In the genomic region with DNA sequence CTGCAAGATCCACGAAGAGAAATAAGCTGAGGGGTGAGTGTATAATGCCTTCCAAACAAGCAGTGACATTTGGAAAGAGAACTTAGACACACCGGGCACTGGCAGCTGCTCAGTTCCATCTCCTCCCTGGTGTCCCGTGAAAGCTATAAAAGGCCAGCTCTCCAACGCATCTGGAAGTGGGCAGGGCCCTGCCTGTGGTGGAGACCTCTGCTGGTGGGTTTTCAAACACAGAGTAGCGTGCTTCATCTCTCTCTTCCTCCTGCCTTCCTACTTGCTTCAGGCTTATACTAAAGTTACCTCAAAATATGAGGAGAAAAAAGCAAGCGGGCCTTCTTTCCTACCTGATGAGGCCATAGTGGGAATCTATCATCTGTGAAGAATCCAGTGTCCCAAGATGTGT, we compare ENCODE assay signal across 8 mouse cellular contexts.
DNase-seq lines count a peak whose midpoint lies in the region; ATAC-seq and TF ChIP-seq lines count a peak whose summit lies in the region.

No protein-coding gene starts in this region.

- TF ChIP-seq POLR2A in CH12.LX (IDR thresholded peaks at IDR 0.05; ENCODE audit: low read depth, low read length): no peak

- H3K9ac ChIP-seq in hindbrain, embryonic 13.5 days: 0 out of 2 replicates have a peak overlapping the region, but pooled peaks have one; percentile 8
- no peak overlapping the region for H3K9ac ChIP-seq in hindbrain, embryonic 14.5 days
- H3K9ac ChIP-seq in CH12.LX (ENCODE audit: insufficient read depth, low read depth): no peak overlapping the region; the same call in 1 of the 2 replicates

- no peak overlapping the region for H3K27ac ChIP-seq in hindbrain, embryonic 13.5 days
- no peak overlapping the region for H3K27ac ChIP-seq in hindbrain, embryonic 14.5 days
- no peak overlapping the region for H3K27ac ChIP-seq in CH12.LX (ENCODE audit: insufficient read depth, low read depth)

- in situ Hi-C loops in CH12.LX (cut with MboI; ENCODE audit: low pct_ligation_motif_present, low pct_unique_long_range_greater_than_20kb, low sequenced_read_pairs): loop anchor here (10.0 kb wide), 1 partner anchor 224 kb away; no protein-coding TSS in a partner anchor

- H3K27me3 ChIP-seq in hindbrain, embryonic 13.5 days: no peaks in the 10 kb centered on the region
- H3K27me3 ChIP-seq in hindbrain, embryonic 14.5 days (ENCODE audit: control insufficient read depth, insufficient read depth, low read length): no peaks in the 10 kb centered on the region
- no peaks in the 10 kb centered on the region for H3K27me3 ChIP-seq in CH12.LX (replicated peaks)

- dilution Hi-C loops in CH12.LX (cut with MboI; ENCODE audit: extremely low pct_ligation_motif_present, extremely low pct_unique_long_range_greater_than_20kb, low sequenced_read_pairs): no loop called here

- TF ChIP-seq RAD21 in CH12.LX (IDR thresholded peaks at IDR 0.05; ENCODE audit: low read depth, low read length): peak; percentile 40

- DNase-seq in hindbrain, embryonic 14.5 days (ENCODE audit: low spot score): no peak
- peak; percentile 41 for DNase-seq in CH12.LX (ENCODE audit: extremely low read depth)
- peak; percentile 49 for DNase-seq in embryo, embryonic 10.5 days (ENCODE audit: low spot score)
- DNase-seq in frontal cortex, postnatal 25 days (ENCODE audit: low spot score in 2 of 2): no peak
- DNase-seq in layer of hippocampus, postnatal 14 days (ENCODE audit: low spot score in 2 of 2): no peak

- no peaks in the 10 kb centered on the region for H3K79me2 ChIP-seq in CH12.LX (replicated peaks; ENCODE audit: control insufficient read depth, extremely low read depth, insufficient read depth, poor library complexity, severe bottlenecking)

- peaks cover 10% of the 10 kb centered on the region for H3K4me1 ChIP-seq in hindbrain, embryonic 13.5 days (replicated peaks)
- no peaks in the 10 kb centered on the region for H3K4me1 ChIP-seq in hindbrain, embryonic 14.5 days (replicated peaks; ENCODE audit: control insufficient read depth, insufficient read depth, low read length)
- peaks cover 0 to 5% of the 10 kb centered on the region in 2 experiments; a peak in 3 of 4 replicates for H3K4me1 ChIP-seq in CH12.LX (ENCODE audit: control insufficient read depth in 1 of 2, insufficient read depth in 2 of 2)

- no peak for ATAC-seq in hindbrain, embryonic 13.5 days (ENCODE audit: low FRiP score)
- no peak for ATAC-seq in hindbrain, embryonic 14.5 days (ENCODE audit: low FRiP score)
- peak; percentile 51 to 74; a peak in 3 of 4 replicates for ATAC-seq in hematopoietic stem cell, adult 5-6 weeks (replicated peaks in 1 of 2; ENCODE audit: insufficient read depth in 1 of 2, low FRiP score in 2 of 2, low TSS enrichment in 1 of 2, low read depth in 1 of 2, poor library complexity in 2 of 2, severe bottlenecking in 2 of 2)
- ATAC-seq in megakaryocyte-erythroid progenitor cell, adult 5-6 weeks (replicated peaks; ENCODE audit: low FRiP score, low TSS enrichment, poor library complexity, severe bottlenecking): peak; percentile 77

- no peak overlapping the region for H3K4me3 ChIP-seq in hindbrain, embryonic 13.5 days
- H3K4me3 ChIP-seq in hindbrain, embryonic 14.5 days (replicated peaks; ENCODE audit: low read length): no peak overlapping the region
- no peak overlapping the region for H3K4me3 ChIP-seq in CH12.LX (replicated peaks in 1 of 3; ENCODE audit: low read depth in 2 of 3, low read length in 2 of 3, poor library complexity in 1 of 3)

- H3K9me3 ChIP-seq in hindbrain, embryonic 13.5 days: no peaks in the 10 kb centered on the region
- H3K9me3 ChIP-seq in hindbrain, embryonic 14.5 days (ENCODE audit: control insufficient read depth, low read length): no peaks in the 10 kb centered on the region
- no peaks in the 10 kb centered on the region for H3K9me3 ChIP-seq in CH12.LX (replicated peaks; ENCODE audit: low read length)

- TF ChIP-seq CTCF in CH12.LX (conservative IDR thresholded peaks at IDR 0.05 in 1 of 2, IDR thresholded peaks at IDR 0.05 in 1 of 2; ENCODE audit: low read depth in 2 of 2, low read length in 2 of 2): peak; percentile 40 to 80; a peak in 3 of 4 replicates

- H3K36me3 ChIP-seq in hindbrain, embryonic 13.5 days: no peaks in the 10 kb centered on the region
- H3K36me3 ChIP-seq in hindbrain, embryonic 14.5 days (replicated peaks; ENCODE audit: control insufficient read depth, insufficient read depth): no peaks in the 10 kb centered on the region
- no peaks in the 10 kb centered on the region for H3K36me3 ChIP-seq in CH12.LX (replicated peaks in 1 of 2; ENCODE audit: control insufficient read depth in 1 of 2, insufficient read depth in 1 of 2, low read length in 1 of 2)

- TF ChIP-seq EP300 in CH12.LX (IDR thresholded peaks at IDR 0.05; ENCODE audit: low read length): no peak

- H3K4me2 ChIP-seq in hindbrain, embryonic 13.5 days: no peak overlapping the region
- H3K4me2 ChIP-seq in hindbrain, embryonic 14.5 days (replicated peaks): no peak overlapping the region
- peak overlapping the region; percentile 46 for H3K4me2 ChIP-seq in CH12.LX (ENCODE audit: insufficient read depth, low read depth, poor library complexity, severe bottlenecking)

- WGBS in hindbrain, embryonic 13.5 days: 42% methylated on average over 6 of the region's 6 CpGs
- 44% methylated on average over 6 of the region's 6 CpGs for WGBS in hindbrain, embryonic 14.5 days

TF ChIP-seq in CH12.LX, 34 proteins besides CTCF, POLR2A, EP300 and RAD21:
- TF ChIP-seq SMC3 (IDR thresholded peaks at IDR 0.05; ENCODE audit: low read depth, low read length): peak; percentile 83
- no peak for TF ChIP-seq GABPA (IDR thresholded peaks at IDR 0.05; ENCODE audit: insufficient replicate concordance, low read depth, low read length)
- TF ChIP-seq JUND (conservative IDR thresholded peaks at IDR 0.05; ENCODE audit: low read depth, low read length): no peak
- TF ChIP-seq MAZ (IDR thresholded peaks at IDR 0.05; ENCODE audit: low read depth, low read length): no peak
- peak; percentile 53; the same call in 1 of the 2 replicates for TF ChIP-seq MAX (IDR thresholded peaks at IDR 0.05; ENCODE audit: low read length)
- 0 out of 2 replicates have a peak, but pooled peaks have one; percentile 9 for TF ChIP-seq BHLHE40 (IDR thresholded peaks at IDR 0.05; ENCODE audit: low read depth, low read length)
- TF ChIP-seq ELF1 (IDR thresholded peaks at IDR 0.05; ENCODE audit: low read depth, low read length): 0 out of 2 replicates have a peak, but pooled peaks have one; percentile 8
- 0 out of 2 replicates have a peak, but pooled peaks have one; percentile 33 for TF ChIP-seq SIN3A (IDR thresholded peaks at IDR 0.05; ENCODE audit: low read length)
- TF ChIP-seq MYC (IDR thresholded peaks at IDR 0.05; ENCODE audit: low read depth, low read length): peak; percentile 68; the same call in 1 of the 2 replicates

Comparison
In these comparisons a context has a peak if more than half of its experiments do, and no peak if none do; other contexts are left out.
1. ATAC-seq: peak in hematopoietic stem cell, adult 5-6 weeks (2 of 2) and megakaryocyte-erythroid progenitor cell, adult 5-6 weeks (single experiment); none in hindbrain, embryonic 13.5 days (single experiment) and hindbrain, embryonic 14.5 days (single experiment).
2. DNase-seq: peak in CH12.LX (single experiment) and embryo, embryonic 10.5 days (single experiment); none in hindbrain, embryonic 14.5 days (single experiment), frontal cortex, postnatal 25 days (0 of 2) and layer of hippocampus, postnatal 14 days (0 of 2).